Mouse (Mus musculus) neural tube, embryonic 10.5 days (tissue): ENCODE data around the gene Atp6v0b.

Experiments
- DNase-seq: peaks from one replicate; pipeline ENCODE4 v3.0.0-alpha.2; 2017; ENCODE audit warnings: low spot score; ENCODE audit errors: extremely low spot score

Atp6v0b gene

GRCm38 (mm10) chr4:117908834-117909453, 21.8 kb upstream of the Atp6v0b start:
- DNase-seq = no peak

DNA sequence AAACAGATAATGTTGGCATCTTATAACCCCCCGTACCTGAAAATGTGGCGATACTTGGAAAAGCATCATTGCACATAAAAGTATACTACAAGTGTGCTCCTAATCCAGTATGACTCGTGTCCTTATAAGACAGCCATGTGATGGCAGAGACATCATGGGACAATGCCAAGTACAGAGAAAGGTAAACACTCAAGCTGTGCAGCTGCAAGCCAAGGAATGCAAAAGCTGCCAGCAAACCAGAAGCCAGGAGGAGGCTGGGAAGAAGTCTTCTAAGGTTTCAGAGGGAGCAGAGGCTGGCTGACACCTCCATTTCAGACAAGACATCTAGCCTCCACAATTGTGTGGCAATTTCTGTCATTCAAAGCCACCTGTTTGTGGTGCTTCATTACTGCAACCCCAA, 19.1 kb upstream of the Atp6v0b start:
- DNase-seq = no peak

- DNase-seq = no peak
Observed at GRCm38 (mm10) chr4:117904761-117905160, 17.6 kb upstream of the Atp6v0b start.

DNA sequence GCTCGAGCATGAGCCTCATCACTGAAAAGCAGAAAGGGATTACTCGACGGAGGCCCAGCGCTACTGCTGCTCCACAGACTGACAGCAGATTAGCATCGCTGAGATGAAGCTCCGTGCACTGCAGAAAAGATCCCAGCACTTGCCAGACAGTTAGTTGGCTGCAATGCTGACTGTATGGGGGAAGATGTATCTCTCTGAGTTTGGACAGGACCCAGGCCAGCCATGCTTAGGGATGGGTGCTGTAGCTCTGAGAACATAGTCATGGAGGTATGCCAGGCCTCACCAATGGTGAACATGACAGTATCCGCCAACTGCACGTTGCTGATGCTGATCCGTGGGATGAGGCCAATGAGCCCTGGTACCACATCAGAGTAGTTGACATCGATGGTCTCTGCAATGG, 17.0 kb upstream of the Atp6v0b start:
- no peak for DNase-seq

GRCm38 (mm10) chr4:117898111-117898510, 11.0 kb upstream of the Atp6v0b start:
- no peak for DNase-seq

DNA sequence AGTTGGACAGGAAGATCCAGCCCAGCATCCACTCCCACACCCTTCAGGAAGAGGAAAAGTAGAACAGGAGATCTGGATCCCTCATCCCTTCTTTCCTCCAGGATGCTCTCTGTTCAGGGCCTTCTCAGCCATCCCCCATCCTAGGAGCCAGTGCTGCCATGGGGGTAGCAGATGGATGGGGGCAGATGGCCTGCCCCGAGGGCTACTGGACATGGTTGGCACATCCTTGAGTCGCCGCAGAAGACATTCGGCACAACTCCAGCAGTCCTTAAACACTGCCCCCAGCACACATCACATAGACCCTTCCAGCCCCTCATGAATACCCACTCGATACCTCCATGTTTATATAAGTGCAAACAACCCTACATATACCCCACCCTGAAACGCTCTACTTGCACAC, 8.9 kb upstream of the Atp6v0b start:
- DNase-seq = no peak

GRCm38 (mm10) chr4:117895339-117895738, 8.2 kb upstream of the Atp6v0b start:
- DNase-seq = no peak

- DNase-seq = no peak
Observed at GRCm38 (mm10) chr4:117894601-117895000, 7.5 kb upstream of the Atp6v0b start.

DNA sequence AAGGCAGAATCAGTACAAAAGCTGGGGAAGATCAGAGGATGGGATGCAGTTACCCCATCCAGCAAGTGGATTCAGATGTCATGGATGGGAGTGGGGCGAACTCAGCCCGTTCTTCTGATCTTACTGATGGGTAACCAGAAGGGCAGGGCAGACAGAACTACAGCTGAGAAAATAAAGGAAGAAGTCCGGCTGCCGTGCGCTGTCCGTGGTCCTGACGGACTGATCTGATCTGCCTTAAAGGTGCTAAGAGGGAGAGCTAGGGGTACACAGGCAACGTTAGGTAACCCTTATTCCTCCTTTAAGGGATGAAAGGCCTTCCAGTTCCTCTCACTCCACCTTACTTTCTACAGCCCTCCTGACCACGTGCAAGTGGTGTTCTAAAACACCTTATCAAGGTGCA, 6.2 kb upstream of the Atp6v0b start:
- DNase-seq = peak; percentile 68

DNA sequence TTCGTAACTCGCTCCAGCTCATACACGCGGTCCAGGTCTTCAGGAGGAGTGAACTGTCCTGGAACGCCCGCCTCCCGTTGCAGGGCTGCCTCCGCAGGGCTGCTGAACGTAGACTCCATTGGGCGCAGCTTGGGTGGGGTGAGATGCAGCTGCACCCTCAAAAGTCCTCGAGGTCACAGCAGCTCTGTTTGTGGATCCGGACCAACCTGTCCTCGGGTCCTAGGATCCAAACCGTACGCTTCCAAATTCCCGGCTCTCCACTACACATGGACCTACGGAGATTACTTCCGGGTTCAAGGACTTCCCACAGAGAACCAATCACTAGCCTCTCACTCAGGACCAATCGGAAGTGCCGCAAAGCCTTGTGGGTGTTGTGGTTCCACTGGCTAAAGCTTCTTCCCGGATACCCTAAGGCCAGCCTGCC, 4.6 kb upstream of the Atp6v0b start, which contains the start of gene Dph2:
Gene Dph2, minus strand, starts transcription at position 295 of the 424 bp plus-strand sequence.
- peak; percentile 72 for DNase-seq

GRCm38 (mm10) chr4:117890750-117891149, 3.6 kb upstream of the Atp6v0b start:
- no peak for DNase-seq

GRCm38 (mm10) chr4:117890031-117890430, 2.9 kb upstream of the Atp6v0b start:
- no peak for DNase-seq

DNA sequence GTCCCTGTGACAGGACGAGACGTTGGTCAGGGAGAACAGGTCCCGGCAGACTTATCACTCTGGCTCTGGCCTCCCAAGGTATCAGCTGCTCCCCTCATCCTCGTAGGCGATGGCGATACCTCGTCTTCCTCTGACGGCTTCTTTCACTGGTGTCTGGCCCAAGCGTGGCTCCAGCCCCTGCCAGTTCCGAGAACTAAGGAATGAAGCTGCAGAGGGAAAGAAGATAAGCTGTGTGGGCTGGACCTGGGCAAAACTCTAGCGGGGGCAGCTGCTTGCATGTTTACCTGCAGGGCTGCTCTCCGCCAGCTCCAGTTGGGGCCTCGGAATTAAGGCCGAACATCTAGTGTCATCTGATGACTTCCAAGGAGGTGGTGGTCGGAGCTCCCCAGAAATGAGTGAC, 2.3 kb upstream of the Atp6v0b start:
- no peak for DNase-seq

GRCm38 (mm10) chr4:117887920-117888319, 787 bp upstream of the Atp6v0b start:
- DNase-seq = no peak

DNA sequence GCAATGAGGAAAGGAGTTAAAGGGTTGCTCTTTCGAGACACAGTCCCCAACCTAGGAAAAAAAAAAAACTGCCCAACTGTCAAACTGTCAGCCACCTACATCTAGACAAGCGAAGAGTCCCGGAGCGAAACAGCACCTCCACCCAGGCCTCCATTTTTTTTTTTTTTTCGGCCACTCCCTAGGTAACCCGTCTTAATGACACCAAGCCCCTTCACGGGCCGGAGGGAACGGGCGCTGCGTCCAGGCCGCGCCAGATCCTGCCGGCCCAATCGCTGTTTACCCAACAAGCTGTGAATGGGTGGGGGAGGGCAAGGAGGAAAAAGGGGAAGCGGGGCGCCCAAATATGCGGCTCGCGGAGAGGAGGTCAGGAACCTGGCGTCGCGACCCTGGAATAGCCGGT, 489 bp downstream of the Atp6v0b start:
- DNase-seq = peak; percentile 31

DNA sequence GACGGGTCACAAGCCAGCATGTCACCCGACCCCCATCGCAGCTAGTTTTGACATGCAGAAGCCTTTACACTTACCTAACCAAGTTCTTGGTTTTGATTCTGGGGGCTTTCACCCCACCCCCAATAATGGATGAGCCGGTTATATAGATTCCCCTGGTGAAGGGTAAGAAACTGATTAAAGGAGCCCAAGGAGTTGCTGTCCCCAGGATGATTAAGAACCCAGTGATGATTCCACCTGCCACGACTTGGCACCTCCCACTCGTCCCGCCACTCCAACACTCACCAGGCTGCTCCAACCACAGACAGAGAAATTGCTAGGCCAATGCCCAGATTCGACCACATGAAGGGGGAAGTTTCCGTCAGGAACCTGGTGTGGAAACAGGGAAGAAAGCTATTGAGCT, 1.1 kb downstream of the Atp6v0b start:
- DNase-seq = no peak

- DNase-seq = no peak
Observed at GRCm38 (mm10) chr4:117885093-117885492, 2.0 kb downstream of the Atp6v0b start.

DNA sequence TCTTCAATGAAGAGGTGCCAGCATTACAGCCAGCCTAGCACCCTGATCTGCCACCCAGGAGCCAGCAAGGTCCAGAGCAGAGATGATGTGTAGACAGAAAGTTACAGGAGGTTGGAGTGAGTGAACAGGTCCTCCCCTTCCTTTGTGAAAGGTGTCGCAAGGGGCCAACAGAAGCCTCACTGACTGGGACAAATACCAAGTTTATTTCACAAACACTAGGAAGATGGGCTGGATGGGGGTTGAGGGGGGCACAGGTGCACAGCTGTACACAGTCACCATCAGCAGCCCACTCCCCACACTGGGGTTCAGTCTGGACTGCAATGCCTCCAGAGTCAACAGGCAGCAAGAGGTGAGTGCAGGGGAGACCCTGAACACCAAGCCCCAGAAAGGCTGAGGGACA, 3.0 kb downstream of the Atp6v0b start:
- DNase-seq = no peak

DNA sequence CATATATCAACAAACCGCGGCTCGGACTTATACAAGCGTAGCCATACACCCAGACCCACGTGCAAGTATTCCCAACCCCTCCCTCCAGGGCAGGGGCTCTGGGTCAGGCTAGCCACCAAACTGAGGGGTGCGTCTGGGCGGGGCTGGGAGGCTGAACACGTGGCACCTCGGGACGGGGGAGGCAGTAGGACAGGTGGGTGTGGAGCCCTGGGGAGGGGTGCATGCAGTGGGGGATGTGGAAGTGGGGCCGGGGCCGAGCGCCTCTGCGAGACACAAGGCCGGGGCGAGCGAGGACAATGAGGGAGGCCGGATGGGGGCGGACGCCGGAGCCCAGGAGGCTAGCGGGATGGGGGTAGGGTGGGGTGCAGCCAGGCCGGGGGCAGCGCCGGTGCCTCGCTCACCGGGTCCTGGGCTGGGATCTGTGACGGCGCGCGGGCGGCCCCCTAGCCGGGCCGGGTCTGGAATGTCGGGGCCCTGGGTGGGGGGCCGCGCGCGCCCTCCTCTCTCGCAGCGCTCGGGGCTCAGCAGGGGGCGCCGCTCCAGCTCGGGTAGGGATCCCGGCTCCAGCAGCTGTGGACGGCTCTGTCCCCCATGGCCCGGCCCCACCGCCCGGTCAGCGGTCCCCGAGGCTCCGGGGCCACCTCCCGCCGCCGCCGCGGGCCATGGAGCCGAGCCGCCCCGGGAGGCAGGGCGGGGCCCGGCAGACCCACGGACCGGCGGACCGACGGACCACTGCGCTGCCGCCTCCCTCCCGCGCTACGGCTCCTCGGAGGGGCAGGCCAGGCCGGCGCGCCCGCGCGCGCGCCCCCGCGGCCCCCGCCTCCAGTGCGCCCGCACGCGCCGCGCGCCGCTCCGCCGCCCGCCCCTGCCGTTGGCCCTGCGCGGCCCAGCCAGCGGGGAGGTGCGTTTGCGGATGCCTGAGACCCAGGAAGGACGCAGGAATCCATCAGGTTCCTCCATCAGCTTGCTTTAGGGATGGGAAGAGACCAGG, 4.1 kb downstream of the Atp6v0b start, which contains the start of gene B4galt2:
Gene B4galt2, minus strand, starts transcription at position 787 of the 991 bp plus-strand sequence.
- DNase-seq = peak; percentile 80

GRCm38 (mm10) chr4:117878703-117879102, 8.4 kb downstream of the Atp6v0b start:
- no peak for DNase-seq

DNA sequence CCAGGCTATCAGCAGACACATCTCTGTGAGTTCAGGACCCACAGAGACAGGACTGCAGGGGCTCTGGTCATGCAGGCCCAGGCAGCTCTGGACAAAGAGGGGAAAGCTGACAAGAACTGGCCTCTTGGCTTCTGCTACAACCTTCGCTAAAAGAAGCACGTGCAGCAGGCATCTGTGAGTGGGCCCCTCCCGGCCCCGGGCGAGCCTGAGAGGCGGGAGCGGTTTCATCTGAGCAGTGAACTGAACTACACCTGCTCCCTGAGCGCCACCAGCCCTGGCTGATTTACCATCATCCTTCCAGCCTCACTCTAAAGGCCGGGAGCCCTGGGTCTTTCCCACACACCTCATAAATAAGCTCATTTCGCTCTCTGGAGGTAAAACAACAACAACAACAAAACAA, 8.8 kb downstream of the Atp6v0b start:
- DNase-seq = no peak

DNA sequence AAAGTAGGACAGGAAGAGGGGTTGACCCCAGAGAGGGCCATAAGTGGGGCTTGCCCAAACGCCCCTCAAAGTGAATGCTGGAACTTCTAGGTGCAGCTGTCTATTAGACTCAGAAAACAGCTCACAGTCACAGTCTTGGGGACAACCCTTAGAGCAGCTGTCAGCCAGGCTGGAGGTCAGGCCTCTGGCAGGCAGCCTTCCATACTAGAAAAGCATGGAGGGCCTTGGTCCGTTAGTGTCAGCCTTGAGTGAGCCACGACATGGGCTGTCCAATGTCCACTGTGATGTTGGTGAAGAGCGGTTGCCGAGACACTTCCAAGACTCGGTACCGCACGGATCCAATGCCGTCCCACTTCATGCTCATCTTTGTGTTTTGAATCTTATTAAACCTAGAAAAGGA, 13.5 kb downstream of the Atp6v0b start:
- no peak for DNase-seq
